Mouse (Mus musculus): ENCODE data around the gene Rbbp9.

DNA sequence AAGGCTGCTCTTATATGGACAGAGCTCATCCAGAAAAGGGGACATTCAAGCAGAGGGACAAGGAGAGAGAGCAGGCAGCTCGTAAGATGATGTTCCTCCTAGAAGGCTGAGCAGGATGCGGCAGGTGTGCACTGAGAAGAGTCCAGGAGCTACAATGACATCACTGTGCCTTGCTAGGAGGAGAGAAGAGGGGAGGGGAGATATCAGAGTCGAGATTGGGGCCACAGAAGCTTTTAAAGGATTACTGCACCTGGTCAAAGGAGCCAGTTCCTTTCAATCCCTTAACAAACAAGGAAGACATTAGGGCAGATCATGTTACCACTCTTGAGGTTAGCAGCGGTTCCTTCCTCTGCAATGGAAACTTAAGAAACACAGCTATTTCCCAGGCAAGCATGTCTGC, 3.1 kb downstream of the Rbbp9 start:
- TF ChIP-seq GATA1 (IDR thresholded peaks at IDR 0.05; ENCODE audit: borderline replicate concordance, low read length) (no peak), FLI1 (IDR thresholded peaks at IDR 0.05; ENCODE audit: low read length) (no peak)

Measured in megakaryocyte, embryonic 14.5 days (primary cell).